Mouse (Mus musculus) adrenal gland (tissue): ENCODE measurements around the gene Macc1.

Experiments used
- intact Hi-C: fragments of 180-260 bp; cut with DNase I; formaldehyde crosslinking; loops from one replicate; pipeline ENCODE4 v1.15.1; 2025

The Macc1 gene

GRCm38 (mm10) chr12:119483296-119483695, 169.2 kb downstream of the Macc1 start:
- intact Hi-C loops, result no loop called here

GRCm38 (mm10) chr12:119483922-119484631, 170.0 kb downstream of the Macc1 start:
- intact Hi-C loops, result no loop called here

GRCm38 (mm10) chr12:119511145-119511544, 197.1 kb downstream of the Macc1 start:
- intact Hi-C loops, result no loop called here
